Mouse (Mus musculus) cerebellum, adult 2 months (tissue): ENCODE results near the gene Lipk.

ENCODE experiments used
- CTCF ChIP-seq: fragments of 200-500 bp; IDR thresholded peaks from 2 replicates; pipeline ENCODE4 v1.5.1; 2011; ENCODE audit warnings: low read depth, mild to moderate bottlenecking, control low read depth, low read length, moderate library complexity, borderline replicate concordance; ENCODE audit not compliant: insufficient read depth
- POLR2A ChIP-seq: fragments of 200-500 bp; IDR thresholded peaks from 2 replicates; pipeline ENCODE4 v1.6.1; 2011; ENCODE audit warnings: low read length, control low read depth, borderline replicate concordance; ENCODE audit not compliant: insufficient read depth

GRCm38 (mm10) chr19:34074239-34074638 lies 66.1 kb downstream of the Lipk start:
- no peak for TF ChIP-seq POLR2A
- no peak for TF ChIP-seq CTCF
